Mouse (Mus musculus) E14TG2a.4 (cell line): Measurements from ENCODE around the gene Rxfp2.

Experiments used
- H3K27me3 ChIP-seq: 2 replicates; pipeline ENCODE4 v1.6.1; 2014; ENCODE audit warnings: low read length, control low read depth; ENCODE audit not compliant: insufficient read depth
- H3K36me3 ChIP-seq: 2 replicates; pipeline ENCODE4 v1.6.1; 2014; ENCODE audit warnings: low read length, control low read depth; ENCODE audit not compliant: insufficient read depth
- H3K4me1 ChIP-seq: replicated peaks from 2 replicates; pipeline ENCODE4 v1.6.1; 2014; ENCODE audit warnings: low read depth, low read length, control low read depth
- H3K4me3 ChIP-seq: replicated peaks from 2 replicates; pipeline ENCODE4 v1.5.1; 2014; ENCODE audit warnings: mild to moderate bottlenecking, low read length
- H3K9me3 ChIP-seq: 2 replicates; pipeline ENCODE4 v1.6.1; 2014; ENCODE audit warnings: low read length, control low read depth
- CTCF ChIP-seq: conservative IDR thresholded peaks from 2 replicates; pipeline ENCODE4 v1.5.1; 2014; ENCODE audit warnings: low read length
- NANOG ChIP-seq: IDR thresholded peaks from 2 replicates; pipeline ENCODE4 v1.6.1; 2014; ENCODE audit warnings: borderline replicate concordance, low read length, mixed read lengths
- POU5F1 ChIP-seq: IDR thresholded peaks from 2 replicates; pipeline ENCODE4 v1.6.1; 2014; ENCODE audit warnings: low read length, borderline replicate concordance

The Rxfp2 gene

DNA sequence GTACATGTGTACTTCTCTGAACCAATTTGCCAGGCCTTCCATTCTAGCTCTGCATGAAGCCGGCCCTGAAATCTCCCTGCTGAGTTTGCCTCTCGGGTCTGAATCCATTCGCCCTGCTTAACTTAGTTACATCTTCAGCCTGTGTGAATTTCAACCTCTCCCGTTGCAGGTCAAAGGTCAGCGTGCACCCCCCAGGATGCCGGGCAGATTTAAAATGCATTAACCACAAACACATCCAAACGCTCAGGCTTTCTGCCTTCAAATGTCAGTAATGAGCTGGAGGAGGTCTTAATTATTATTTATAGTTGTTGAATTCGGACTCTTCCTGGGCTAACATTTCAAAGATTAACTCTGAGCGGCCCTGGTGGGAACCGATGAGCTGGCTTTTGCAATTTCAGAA, 1.6 kb upstream of the Rxfp2 start:
- Histone ChIP-seq H3K27me3 (peaks cover 6% of the 10 kb centered on the region), H3K4me3 (no peak overlapping the region), H3K4me1 (peaks cover 4% of the 10 kb centered on the region; the same call in 1 of the 2 replicates), H3K36me3 (no peaks in the 10 kb centered on the region), H3K9me3 (peaks cover 6% of the 10 kb centered on the region)
- TF ChIP-seq NANOG (no peak), POU5F1 (no peak), CTCF (no peak)

DNA sequence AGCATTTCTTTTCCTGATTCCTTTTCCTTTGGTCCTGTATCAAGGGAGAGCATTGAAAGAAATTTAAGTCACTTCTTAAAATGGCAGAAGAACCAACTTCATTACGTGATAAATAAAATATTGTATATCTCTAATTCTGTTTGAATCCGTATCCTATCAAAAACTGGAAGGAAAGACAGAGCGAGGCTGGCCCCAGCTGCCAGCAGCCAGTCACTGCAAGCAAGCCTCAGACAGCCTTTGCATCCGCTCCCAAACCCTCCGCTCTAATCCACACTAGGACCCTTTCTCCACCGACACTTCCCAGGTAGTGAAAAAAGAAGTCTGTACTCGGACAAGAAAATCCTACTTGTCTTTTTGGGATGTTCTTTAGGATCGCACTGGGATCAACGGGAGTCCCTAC, 803 bp upstream of the Rxfp2 start:
- peaks cover 4% of the 10 kb centered on the region; the same call in 1 of the 2 replicates for H3K4me1 ChIP-seq
- H3K27me3 ChIP-seq = peaks cover 9% of the 10 kb centered on the region
- H3K36me3 ChIP-seq = no peaks in the 10 kb centered on the region
- TF ChIP-seq NANOG (no peak), CTCF (no peak), POU5F1 (no peak)
- no peak overlapping the region for H3K4me3 ChIP-seq
- H3K9me3 ChIP-seq = peaks cover 6% of the 10 kb centered on the region

DNA sequence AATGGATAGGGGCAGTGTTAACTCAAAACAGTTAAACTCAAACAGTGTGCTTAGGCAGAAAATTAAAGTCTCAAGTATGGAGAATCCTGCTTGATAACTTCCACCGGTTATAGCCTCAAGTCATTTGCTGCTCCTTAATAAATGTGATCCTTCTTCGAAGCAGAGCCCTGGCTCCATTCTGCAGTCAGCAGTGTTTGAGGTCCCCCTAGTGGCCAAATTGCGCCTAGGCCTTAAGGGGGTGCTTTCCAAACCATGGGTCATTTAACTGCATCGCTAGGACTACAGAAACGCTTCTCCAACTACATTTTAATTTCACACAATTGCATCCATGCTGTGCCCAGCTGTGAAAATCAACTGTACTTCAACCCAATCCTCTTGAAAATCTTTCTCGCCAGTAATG, 2.4 kb downstream of the Rxfp2 start:
- no peak for TF ChIP-seq POU5F1
- TF ChIP-seq NANOG = no peak
- peak; percentile 87 for TF ChIP-seq CTCF
- Histone ChIP-seq H3K36me3 (no peaks in the 10 kb centered on the region), H3K4me3 (no peak overlapping the region), H3K9me3 (no peaks in the 10 kb centered on the region), H3K27me3 (peaks cover 9% of the 10 kb centered on the region), H3K4me1 (peaks cover 4% of the 10 kb centered on the region; the same call in 1 of the 2 replicates)

DNA sequence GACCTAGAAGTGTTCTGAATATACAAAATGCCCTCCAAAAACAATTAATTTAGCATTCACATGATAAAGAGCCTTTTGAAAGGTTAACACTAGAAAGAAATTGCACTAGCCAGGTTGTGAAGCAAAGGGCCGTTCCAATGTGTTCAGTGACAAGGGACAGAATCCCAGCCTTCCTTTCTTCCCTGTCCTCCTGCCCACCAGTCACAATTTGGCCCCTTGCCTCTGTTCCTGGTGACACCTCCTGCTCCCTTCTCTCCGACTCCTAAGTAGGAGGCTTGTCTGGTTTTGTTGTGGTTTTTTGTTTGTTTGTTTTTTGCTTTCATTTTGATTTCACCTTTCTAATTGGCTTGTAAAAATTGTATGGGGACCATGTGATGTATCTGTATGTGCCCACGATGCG, 3.3 kb downstream of the Rxfp2 start:
- Histone ChIP-seq H3K4me1 (peaks cover 4% of the 10 kb centered on the region; the same call in 1 of the 2 replicates), H3K4me3 (no peak overlapping the region), H3K27me3 (peaks cover 10% of the 10 kb centered on the region), H3K9me3 (no peaks in the 10 kb centered on the region), H3K36me3 (no peaks in the 10 kb centered on the region)
- TF ChIP-seq NANOG (no peak), POU5F1 (no peak)

DNA sequence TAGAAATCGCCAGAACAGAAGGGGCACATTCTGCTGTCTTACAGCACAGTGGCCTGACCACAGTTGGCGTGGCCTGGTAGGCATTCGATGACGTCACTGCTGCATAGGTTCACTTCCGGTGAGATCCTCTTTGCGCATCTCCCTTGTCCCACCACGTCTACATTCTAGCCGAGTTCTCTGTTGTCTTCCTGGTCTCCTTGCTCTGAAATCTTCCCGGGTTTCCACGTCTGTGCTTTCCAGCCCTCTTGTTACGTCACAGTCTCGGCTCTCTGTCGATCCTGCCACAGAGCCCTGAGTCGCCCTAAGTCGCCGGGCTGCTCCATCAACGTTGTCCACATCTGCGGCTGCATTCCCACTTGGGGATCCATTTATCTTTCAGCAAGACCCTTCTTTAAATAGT, 4.1 kb downstream of the Rxfp2 start:
- Histone ChIP-seq H3K9me3 (no peaks in the 10 kb centered on the region), H3K4me3 (no peak overlapping the region), H3K4me1 (peaks cover 4% of the 10 kb centered on the region; the same call in 1 of the 2 replicates), H3K27me3 (peaks cover 16% of the 10 kb centered on the region), H3K36me3 (no peaks in the 10 kb centered on the region)
- TF ChIP-seq POU5F1 = no peak
- no peak for TF ChIP-seq CTCF
- TF ChIP-seq NANOG = no peak

DNA sequence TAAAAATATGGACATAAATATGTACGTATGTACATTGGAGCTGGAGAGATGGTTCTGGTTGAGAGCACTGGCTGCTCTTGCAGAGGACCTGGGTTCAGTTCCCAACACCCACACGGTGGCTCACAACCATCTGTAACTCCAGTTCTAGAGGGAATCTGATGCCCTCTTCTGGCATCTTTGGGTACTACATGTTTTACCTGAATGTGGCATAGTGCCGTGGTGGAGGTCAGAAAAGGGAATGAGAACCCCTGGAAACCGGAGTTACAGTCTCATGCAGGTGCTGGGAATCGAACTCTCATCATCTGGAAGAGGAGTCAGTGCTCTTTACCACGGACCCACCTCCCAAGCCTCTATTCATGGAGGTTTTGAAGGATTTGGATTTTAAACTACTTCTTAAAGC, 5.0 kb downstream of the Rxfp2 start:
- peaks cover 12% of the 10 kb centered on the region for H3K27me3 ChIP-seq
- TF ChIP-seq CTCF (peak; percentile 28; the same call in 1 of the 2 replicates), NANOG (no peak), POU5F1 (no peak)
- H3K4me3 ChIP-seq = no peak overlapping the region
- H3K4me1 ChIP-seq = peaks cover 4% of the 10 kb centered on the region; the same call in 1 of the 2 replicates
- H3K36me3 ChIP-seq = no peaks in the 10 kb centered on the region
- no peaks in the 10 kb centered on the region for H3K9me3 ChIP-seq

DNA sequence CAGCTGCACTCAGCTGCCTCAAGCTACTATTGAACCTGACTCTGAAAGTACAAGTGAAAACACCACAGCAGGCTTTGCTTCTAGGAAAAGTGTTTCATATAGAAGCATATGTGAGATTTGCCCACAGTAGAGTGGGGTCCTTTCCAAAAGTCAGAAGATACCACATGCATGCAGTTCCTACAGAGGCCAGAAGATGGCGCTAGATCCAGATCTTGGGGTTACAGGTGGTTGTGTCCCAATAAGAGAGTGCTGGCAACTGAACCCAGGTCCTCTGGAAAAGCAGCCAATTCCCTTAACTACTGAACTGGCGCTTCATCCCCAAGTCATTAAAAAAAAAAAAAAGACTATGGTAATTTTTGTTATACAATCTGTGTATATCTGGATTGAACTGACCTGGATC, 5.7 kb downstream of the Rxfp2 start:
- no peaks in the 10 kb centered on the region for H3K9me3 ChIP-seq
- no peak overlapping the region for H3K4me3 ChIP-seq
- H3K27me3 ChIP-seq = peaks cover 12% of the 10 kb centered on the region
- peak; percentile 64 for TF ChIP-seq CTCF
- TF ChIP-seq POU5F1 = no peak
- TF ChIP-seq NANOG = no peak
- peaks cover under 1% of the 10 kb centered on the region; the same call in 1 of the 2 replicates for H3K4me1 ChIP-seq
- no peaks in the 10 kb centered on the region for H3K36me3 ChIP-seq

DNA sequence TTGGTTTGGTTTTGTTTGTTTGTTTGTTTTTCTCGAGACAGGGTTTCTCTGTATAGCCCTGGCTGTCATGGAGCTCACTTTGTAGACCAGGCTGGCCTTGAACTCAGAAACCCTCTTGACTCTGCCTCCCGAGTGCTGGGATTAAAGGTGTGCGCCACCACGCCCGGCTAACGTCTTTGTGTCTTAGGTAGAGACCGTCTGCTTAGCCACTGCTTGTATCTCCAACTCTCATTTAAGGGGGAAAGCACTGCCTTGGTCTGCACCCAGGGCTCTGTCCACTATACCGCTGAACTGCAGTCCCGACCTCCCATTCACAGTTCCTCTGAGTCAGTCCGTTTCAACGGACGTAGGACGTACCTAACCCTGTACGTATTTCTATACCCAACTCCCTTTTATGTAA, 6.4 kb downstream of the Rxfp2 start:
- no peaks in the 10 kb centered on the region for H3K9me3 ChIP-seq
- no peak overlapping the region for H3K4me3 ChIP-seq
- H3K4me1 ChIP-seq = peaks cover 7% of the 10 kb centered on the region
- H3K27me3 ChIP-seq = peaks cover 12% of the 10 kb centered on the region
- TF ChIP-seq NANOG (no peak), POU5F1 (no peak), CTCF (no peak)
- H3K36me3 ChIP-seq = no peaks in the 10 kb centered on the region

DNA sequence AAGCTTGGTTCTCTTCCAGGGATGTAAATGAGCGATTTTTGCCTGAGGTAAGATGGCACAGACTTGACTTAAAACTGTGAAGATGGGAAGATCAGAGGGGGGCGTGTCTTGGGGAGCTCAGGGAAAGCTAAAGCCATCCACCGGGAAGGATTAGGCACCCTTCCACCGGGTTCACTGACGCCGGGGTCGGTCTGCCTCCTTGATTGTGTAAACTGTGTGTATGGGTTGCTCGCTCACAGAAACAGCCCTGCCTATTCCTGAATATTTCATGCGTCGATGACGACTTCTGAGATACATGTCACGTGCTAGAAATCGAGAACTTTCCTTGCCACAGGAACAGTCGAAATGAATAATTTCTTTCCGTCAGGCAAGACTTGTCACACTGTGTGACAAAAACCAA, 6.9 kb downstream of the Rxfp2 start:
- H3K36me3 ChIP-seq = no peaks in the 10 kb centered on the region
- no peaks in the 10 kb centered on the region for H3K9me3 ChIP-seq
- TF ChIP-seq NANOG (no peak), CTCF (no peak), POU5F1 (no peak)
- H3K4me3 ChIP-seq = no peak overlapping the region
- H3K27me3 ChIP-seq = peaks cover 12% of the 10 kb centered on the region
- H3K4me1 ChIP-seq = peaks cover 7% of the 10 kb centered on the region
